In genomic region chr6:24664133-24664866, GRCm38 (mm10) we compare ENCODE assay signal across 8 mouse cellular contexts. TPM values are rescaled to one million over a fixed set of nuclear protein-coding genes. Genes with fewer than 3 reads are reported as not detected.
A peak's percentile ranks its signal among the peaks of the same experiment; 100 is the strongest.
DNase-seq lines count a peak whose midpoint lies in the region; ATAC-seq and TF ChIP-seq lines count a peak whose summit lies in the region.

No protein-coding gene starts in this region.

- DNase-seq in ES-E14 (ENCODE audit: low read depth, low spot score) = no peak
- peak; percentile 61 to 77 for DNase-seq in adrenal gland, postnatal 36 days
- DNase-seq in forebrain, postnatal 0 days = no peak
- peak; percentile 20 for DNase-seq in heart, postnatal 25 days (ENCODE audit: low spot score)
- peak; percentile 60 to 75 for DNase-seq in kidney, postnatal 4 days
- DNase-seq in ovary, adult 18-20 months (ENCODE audit: low spot score) = peak; percentile 31
- DNase-seq in urinary bladder, postnatal 4 days (ENCODE audit: low spot score in 2 of 2) = peak; percentile 41 to 60

- intact Hi-C loops in heart, postnatal 25 days (cut with DNase I) = loop anchor here (5.0 kb wide), 1 partner anchor 37 kb away; no protein-coding TSS in a partner anchor

- H3K36me3 ChIP-seq in ES-E14 (ENCODE audit: control insufficient read depth, insufficient read depth, low read length, poor library complexity, severe bottlenecking) = no peaks in the 10 kb centered on the region; the same call in 1 of the 2 replicates
- no peaks in the 10 kb centered on the region for H3K36me3 ChIP-seq in forebrain, postnatal 0 days (ENCODE audit: insufficient read depth)
- no peaks in the 10 kb centered on the region for H3K36me3 ChIP-seq in lung, embryonic 16.5 days (ENCODE audit: control insufficient read depth, insufficient read depth, low read length)

- no peaks in the 10 kb centered on the region for H3K9me3 ChIP-seq in ES-E14 (ENCODE audit: control insufficient read depth, insufficient read depth, low read depth, low read length)
- no peaks in the 10 kb centered on the region for H3K9me3 ChIP-seq in forebrain, postnatal 0 days (ENCODE audit: low read length)
- no peaks in the 10 kb centered on the region for H3K9me3 ChIP-seq in lung, embryonic 16.5 days (ENCODE audit: control insufficient read depth, low read length)

- H3K4me1 ChIP-seq in ES-E14 (ENCODE audit: control insufficient read depth in 2 of 2, insufficient read depth in 2 of 2, low read length in 2 of 2, poor library complexity in 1 of 2) = peaks cover 4 to 6% of the 10 kb centered on the region in 2 experiments; a peak in 2 of 4 replicates
- peaks cover 11% of the 10 kb centered on the region; the same call in 1 of the 2 replicates for H3K4me1 ChIP-seq in forebrain, postnatal 0 days (ENCODE audit: insufficient read depth)
- H3K4me1 ChIP-seq in lung, embryonic 16.5 days (replicated peaks; ENCODE audit: control insufficient read depth, insufficient read depth, low read length) = peaks cover 6% of the 10 kb centered on the region

- ATAC-seq in forebrain, postnatal 0 days = peak; percentile 18
- peak; percentile 57 for ATAC-seq in lung, embryonic 16.5 days (ENCODE audit: low read depth)

- peak overlapping the region; percentile 63 for H3K27ac ChIP-seq in ES-E14 (ENCODE audit: insufficient read depth, low read depth, low read length, poor library complexity, severe bottlenecking)
- peak overlapping the region; percentile 95 for H3K27ac ChIP-seq in forebrain, postnatal 0 days (ENCODE audit: low read depth, low read length)
- H3K27ac ChIP-seq in lung, embryonic 16.5 days (ENCODE audit: low read length) = peak overlapping the region; percentile 98

- H3K27me3 ChIP-seq in forebrain, postnatal 0 days (ENCODE audit: insufficient read depth, low read length) = no peaks in the 10 kb centered on the region
- H3K27me3 ChIP-seq in lung, embryonic 16.5 days (ENCODE audit: control insufficient read depth, insufficient read depth, low read depth, low read length) = no peaks in the 10 kb centered on the region

- peak overlapping the region; percentile 93 for H3K9ac ChIP-seq in ES-E14 (ENCODE audit: insufficient read depth, low read depth, low read length, poor library complexity, severe bottlenecking)
- peak overlapping the region; percentile 95 for H3K9ac ChIP-seq in forebrain, postnatal 0 days
- H3K9ac ChIP-seq in lung, embryonic 16.5 days (ENCODE audit: low read length) = peak overlapping the region; percentile 98

- no peak for TF ChIP-seq CTCF in forebrain, postnatal 0 days (IDR thresholded peaks at IDR 0.05; ENCODE audit: low read depth)

- peak overlapping the region; percentile 61 for H3K4me2 ChIP-seq in forebrain, postnatal 0 days (ENCODE audit: low read depth)
- peak overlapping the region; percentile 87 for H3K4me2 ChIP-seq in lung, embryonic 16.5 days (ENCODE audit: low read depth, low read length)

- under 1% methylated on average over 47 of the region's 58 CpGs for WGBS in forebrain, postnatal 0 days
- under 1% methylated on average over 51 of the region's 58 CpGs for WGBS in lung, embryonic 16.5 days

- H3K4me3 ChIP-seq in ES-E14 (ENCODE audit: insufficient read depth in 1 of 2, low read depth in 1 of 2, low read length in 2 of 2, poor library complexity in 1 of 2, severe bottlenecking in 1 of 2) = peak overlapping the region; percentile 89 to 98
- peak overlapping the region; percentile 97 for H3K4me3 ChIP-seq in forebrain, postnatal 0 days (ENCODE audit: low read depth, low read length)
- H3K4me3 ChIP-seq in lung, embryonic 16.5 days (ENCODE audit: low read length) = peak overlapping the region; percentile 98

- in situ Hi-C loops in ES-E14 (cut with MboI; ENCODE audit: low sequenced_read_pairs in 2 of 2, unreplicated experiment in 2 of 2) = no loop called here

TF ChIP-seq in ES-E14, 5 proteins besides CTCF, POLR2A, EP300 and RAD21:
- TF ChIP-seq ZC3H11A (IDR thresholded peaks at IDR 0.05; ENCODE audit: borderline replicate concordance, low read depth, low read length) (no peak), CHD2 (IDR thresholded peaks at IDR 0.05; ENCODE audit: low read depth, low read length) (no peak)

RNA-seq across cellular contexts. Expression of gene Wasl, which starts 0.5 kb away (rescaled TPM):
- total RNA-seq in ES-E14 (2012; rRNA removed) = 18.5 and 20.3 TPM in 2 replicates
- total RNA-seq in adrenal gland, postnatal 36 days (2021) = 10 to 100 TPM; 57.7 to 70.4 TPM
- total RNA-seq in forebrain, postnatal 0 days (2014; rRNA removed) = 15.9 and 26.2 TPM in 2 replicates
- polyA plus RNA-seq in forebrain, postnatal 0 days (2015; fragmentation: Nextera tagmentation; extraction: Ambion mirVana) = 49.9 and 59.5 TPM in 2 replicates
- total RNA-seq in heart, postnatal 25 days (2021) = 10 to 100 TPM; 25.5 to 35.8 TPM
- 53.6 and 67.9 TPM in 2 replicates for polyA plus RNA-seq in lung, embryonic 16.5 days (2015; fragmentation: Nextera tagmentation; extraction: Ambion mirVana)

Comparison
In these comparisons a context has a peak if more than half of its experiments do, and no peak if none do; other contexts are left out.
1. DNase-seq: peak in adrenal gland, postnatal 36 days (2 of 2), heart, postnatal 25 days (single experiment), kidney, postnatal 4 days (2 of 2), ovary, adult 18-20 months (single experiment) and urinary bladder, postnatal 4 days (2 of 2); none in ES-E14 (single experiment) and forebrain, postnatal 0 days (single experiment).
2. Peak in every context shown above with its lines, with median percentiles within 50 percentile points of each other: H3K27ac ChIP-seq, H3K4me3 ChIP-seq and H3K9ac ChIP-seq.